Mouse (Mus musculus): ENCODE results near the gene Susd5.

DNA sequence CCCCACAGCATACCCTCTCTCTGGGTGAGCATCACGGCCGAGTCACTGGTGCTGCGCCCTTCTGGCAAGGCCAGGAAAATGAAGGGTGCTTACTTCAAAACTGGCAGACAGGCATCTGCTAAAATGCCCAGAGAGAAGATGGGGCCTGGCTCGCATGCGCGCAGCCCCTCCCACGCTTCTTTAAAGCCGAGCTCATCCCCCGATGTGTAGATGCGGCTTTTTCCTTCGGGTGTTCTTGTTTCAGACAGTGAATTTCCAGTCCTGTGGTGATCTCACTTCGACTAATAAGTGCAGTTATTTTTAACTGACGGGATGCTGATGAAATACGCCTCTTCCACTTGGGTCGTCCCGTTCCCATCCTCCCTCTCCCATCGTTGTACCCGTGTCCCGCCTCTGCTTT, 16.7 kb downstream of the Susd5 start:
- no peak for TF ChIP-seq CTCF (IDR thresholded peaks at IDR 0.05; ENCODE audit: low read depth, low read length)
- no peak for TF ChIP-seq POLR2A (IDR thresholded peaks at IDR 0.05; ENCODE audit: insufficient read depth, low read length)

All from ES-Bruce4 (cell line).